Mouse (Mus musculus) left cerebral cortex, adult 11 months (tissue): ENCODE data around the gene Pola2.

ENCODE experiments used
- DNase-seq: peaks from one replicate; pipeline ENCODE4 v3.0.0; 2022; ENCODE audit warnings: low spot score

The Pola2 gene

DNA sequence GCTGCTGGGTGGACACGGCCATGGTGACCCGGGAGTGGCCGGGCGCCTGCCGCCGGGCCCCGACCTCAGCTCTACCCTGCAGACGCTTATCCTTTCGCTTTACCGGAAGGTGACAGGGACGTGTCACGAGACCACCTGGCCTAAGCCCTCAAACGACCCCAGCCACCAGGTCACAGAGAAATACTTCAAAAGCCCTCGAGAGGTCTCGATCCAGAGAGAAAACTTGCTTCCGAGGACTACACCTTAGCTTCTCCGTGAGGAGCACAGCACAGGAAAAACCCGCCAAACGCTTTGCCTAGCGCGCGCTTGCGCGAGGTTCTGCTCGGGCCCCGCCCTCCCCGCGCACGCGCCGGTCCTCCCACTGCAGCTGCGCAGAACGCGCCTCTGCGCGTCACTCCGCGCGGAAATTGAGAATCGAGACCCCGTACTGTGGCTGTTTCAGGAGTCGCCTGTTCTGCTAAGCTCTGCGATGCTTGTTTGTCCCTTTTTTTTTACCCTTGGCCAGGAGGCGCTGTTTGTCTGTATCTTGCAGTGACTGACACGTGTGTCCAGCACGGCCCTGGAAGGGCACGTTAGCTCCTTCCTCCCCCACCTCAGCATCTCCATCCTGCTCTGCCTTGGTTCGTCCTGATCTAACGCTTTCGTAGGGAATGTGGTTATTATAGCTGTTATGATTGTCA lies at the start of gene Pola2:
Gene Pola2 (minus strand): TSS at position 320 of the 680 bp plus-strand sequence.
- DNase-seq, result peak; percentile 66

DNA sequence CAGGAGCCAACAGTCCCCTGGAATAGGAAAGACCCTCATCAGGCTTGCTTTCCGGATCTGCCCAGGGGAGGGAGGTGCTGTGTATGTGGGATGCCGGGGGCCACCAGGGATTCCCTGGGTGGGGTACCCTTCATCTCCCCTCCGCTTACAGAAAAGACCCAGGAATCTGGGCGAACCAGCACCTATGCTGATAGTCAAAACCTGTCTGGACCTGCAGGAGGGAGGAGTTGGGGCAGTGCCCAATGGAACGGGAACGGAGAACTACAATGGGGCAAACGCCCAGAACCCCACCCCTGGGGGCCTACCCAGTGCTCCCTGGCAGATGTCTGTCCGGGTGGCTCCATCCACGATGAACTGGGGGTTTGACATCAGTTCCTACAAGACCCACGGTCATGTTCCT lies 49.7 kb upstream of the Pola2 start:
- DNase-seq, result no peak

DNA sequence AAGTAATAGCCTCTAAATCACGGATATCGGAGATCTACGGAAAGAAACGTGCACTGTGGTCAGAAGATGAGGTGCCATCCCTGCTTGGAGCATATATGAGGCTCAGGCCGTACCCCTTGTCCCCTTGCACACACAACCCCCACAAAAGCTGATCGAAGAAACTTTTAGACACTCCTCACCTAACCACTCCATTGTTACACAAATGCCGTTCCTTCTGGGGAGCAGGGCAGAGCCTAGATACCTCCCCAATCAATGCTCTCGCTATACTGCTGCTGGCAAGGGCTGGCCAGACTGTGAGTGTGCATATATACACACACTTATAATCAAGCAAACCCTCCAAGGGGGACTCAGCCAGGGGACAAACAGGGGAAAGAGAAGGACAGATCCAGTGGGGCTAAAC lies 45.1 kb upstream of the Pola2 start:
- DNase-seq, result no peak

DNA sequence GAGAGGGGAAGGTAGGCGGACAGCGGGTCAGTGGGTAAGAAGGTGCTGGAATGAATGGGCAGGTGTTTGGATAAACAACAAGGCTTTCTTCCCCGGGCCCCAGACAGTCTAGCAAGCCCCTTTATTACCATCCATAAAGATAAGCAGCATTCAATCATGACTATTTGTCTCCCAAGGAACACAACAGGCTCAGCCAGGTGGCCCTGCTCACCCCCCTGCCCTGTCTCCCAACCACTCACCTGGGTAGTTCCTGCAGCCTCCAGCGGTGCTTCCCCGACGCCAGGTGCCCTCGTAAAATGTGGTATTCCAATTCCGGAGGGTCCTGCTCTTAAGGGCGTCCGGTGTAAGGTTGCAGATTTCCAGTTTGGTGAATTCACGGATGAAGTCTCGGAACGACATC lies 43.0 kb upstream of the Pola2 start:
- DNase-seq, result no peak

DNA sequence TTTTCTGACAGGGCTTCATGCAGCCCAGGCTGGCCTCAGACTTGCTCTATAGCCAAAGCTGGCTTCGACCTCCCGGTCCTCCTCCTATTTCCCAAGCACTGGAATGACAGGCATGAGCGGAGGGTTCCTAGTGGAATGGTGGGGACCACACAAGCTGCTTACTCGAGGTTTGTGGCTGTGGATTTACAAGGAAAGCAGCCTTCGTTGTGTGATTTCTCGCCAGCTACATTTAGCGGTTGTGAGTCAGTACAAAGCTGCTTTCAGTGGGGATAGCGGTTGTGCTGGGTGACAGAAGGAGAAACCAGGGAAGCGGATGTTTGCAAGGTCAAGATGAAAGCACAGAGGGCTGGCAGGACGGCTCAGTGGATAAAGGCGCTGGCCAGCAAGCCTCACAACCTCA lies 41.5 kb upstream of the Pola2 start:
- DNase-seq, result no peak

DNA sequence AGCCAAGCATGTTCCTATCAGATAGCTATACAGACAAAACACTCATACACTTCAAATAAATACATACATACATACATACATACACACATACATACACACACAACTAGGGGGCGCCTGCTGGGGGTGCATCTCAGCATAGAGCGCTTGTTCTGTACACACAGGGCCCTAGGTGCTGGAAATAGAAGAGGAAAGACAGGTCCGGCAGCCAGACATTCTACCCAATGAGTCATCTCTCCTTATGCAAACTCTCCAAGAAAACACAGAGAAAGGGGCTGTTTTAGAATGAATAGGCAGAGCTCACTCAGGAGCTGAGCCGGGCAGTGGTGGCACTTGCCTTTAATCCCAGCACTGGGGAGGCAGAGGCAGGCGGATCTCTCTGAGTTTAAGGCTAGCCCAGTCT lies 36.0 kb upstream of the Pola2 start:
- no peak for DNase-seq

DNA sequence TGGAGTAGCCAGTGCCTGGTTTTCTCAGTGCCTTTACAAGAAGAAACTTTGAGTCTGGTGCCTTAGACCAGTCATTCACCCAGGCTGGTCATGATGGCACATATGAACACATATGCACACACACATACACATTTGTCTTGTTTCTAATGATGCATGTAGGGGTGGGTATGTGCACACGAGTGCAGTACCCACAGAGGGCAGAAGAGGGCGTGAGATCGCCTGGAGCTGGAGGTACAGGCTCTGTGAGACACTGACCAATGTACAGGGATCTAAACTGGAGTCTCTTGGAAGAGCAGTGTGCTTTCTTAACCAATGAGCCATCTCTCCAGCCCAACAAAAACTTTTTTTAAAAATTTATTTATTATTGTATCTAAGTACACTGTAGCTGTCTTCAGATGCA lies 34.2 kb upstream of the Pola2 start:
- DNase-seq, result no peak

DNA sequence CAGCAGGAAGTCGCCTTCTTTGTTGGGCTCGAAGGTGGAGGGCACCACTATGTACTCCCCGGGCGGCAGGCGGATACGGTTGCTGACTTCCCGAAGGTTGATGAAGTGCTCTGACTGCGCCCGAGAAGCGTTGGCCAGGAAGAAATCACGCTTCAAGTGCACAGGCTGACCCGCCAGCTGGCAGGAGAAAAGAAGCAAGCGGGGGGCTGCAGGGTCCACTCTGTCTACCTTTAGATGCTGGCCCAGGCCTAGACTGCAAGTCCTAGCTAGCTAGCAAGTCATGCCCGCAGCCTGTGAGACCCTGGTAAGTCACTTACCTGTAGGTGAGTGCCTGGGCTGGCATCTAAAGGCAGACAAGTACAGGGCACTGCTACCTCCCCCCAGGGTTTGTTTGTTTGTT lies 30.7 kb upstream of the Pola2 start:
- DNase-seq, result no peak

DNA sequence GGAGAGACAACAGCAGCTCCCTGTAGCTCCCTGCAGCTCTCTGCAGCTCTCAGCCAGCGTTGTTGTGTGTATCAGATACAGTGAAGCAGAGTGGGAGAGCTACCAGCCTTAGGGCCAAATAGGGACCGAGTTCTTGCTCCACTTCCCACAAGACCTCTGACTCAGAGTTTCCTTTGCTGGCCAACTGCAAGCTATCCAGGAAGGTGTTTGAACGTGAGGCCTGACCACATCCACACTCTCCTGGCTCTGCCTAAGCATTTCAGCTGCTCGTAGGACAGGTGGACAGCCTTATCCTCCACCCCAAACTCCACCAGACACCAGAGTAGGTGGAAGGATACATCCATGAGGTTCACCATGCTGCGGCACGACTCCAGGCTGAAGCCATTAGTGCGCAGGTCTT lies 28.0 kb upstream of the Pola2 start:
- DNase-seq, result no peak

DNA sequence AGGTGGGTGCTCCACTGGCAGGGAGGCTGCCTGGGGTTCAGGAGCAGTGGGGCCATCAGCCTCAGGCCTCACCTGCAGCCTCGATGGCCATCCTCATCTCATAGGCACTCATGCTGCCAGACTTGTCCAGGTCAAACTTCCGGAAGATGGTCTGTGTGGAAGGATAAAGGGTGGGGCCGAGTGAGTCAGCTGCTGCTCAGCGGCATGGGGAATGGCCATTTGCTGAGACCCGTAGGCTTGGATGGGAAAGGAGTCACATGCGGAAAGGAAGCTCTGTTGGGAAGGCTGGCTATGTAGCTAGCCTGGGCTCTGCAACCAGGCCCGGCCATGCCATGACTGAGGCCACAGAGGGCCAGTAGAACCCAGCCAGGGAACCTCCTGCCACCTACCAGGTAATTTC lies 27.5 kb upstream of the Pola2 start:
- DNase-seq, result no peak

DNA sequence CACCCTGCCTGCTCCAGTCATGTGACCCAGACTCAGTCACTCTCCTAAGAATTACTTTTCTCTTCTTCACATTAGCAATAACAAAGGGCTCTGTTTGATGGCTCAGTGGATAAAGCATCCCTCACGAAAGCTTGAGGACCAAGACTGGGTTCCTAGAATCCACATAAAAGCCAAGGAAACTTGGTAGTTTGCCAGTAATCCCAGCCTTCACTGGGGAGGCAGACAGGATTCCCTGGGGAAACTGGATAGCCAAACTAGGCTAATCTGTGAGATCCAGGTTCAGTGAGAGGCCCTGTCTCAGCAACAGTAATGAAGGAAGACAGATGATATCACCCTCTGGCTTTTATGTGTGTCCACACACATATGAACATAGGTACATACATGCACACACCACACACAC lies 26.9 kb upstream of the Pola2 start:
- no peak for DNase-seq

DNA sequence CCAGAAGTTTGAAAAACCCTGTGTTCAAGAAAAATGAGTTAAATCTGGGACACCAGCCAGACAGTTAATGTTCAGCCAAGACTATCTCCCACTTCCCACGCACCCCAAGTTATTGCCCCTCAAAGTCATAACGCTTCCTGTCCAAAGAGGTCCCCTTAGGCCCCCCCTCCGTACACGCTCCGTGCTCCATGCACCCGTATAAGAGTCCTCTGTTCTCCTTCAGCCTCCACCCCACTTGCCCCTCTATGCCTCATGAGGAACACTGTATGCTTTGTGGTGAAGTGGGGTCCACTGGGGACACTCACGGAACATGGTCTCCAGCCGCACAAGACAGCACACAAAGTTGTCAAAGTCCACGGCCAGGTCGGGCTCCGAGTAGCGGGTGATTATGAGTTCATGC lies 26.0 kb upstream of the Pola2 start:
- DNase-seq, result no peak

DNA sequence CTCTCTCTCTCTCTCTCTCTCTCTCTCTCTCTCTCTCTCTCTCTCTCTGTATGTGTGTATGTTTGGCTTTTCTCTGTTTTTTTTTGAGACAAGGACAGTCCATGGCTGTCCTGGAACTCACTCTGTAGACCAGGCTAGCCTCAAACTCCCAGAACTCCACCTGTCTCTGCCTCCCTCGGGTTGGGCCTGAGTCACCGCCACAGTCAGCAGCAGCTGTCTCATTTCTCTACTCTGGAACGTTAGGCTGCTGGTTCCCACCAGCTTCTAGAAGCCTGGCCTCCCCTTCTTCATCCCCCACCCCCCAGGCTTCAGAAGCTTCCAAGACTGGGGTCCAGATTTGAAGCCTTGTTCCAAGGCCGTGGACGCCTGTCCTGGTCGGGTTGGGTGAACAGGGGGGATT lies 25.6 kb upstream of the Pola2 start:
- DNase-seq, result no peak

DNA sequence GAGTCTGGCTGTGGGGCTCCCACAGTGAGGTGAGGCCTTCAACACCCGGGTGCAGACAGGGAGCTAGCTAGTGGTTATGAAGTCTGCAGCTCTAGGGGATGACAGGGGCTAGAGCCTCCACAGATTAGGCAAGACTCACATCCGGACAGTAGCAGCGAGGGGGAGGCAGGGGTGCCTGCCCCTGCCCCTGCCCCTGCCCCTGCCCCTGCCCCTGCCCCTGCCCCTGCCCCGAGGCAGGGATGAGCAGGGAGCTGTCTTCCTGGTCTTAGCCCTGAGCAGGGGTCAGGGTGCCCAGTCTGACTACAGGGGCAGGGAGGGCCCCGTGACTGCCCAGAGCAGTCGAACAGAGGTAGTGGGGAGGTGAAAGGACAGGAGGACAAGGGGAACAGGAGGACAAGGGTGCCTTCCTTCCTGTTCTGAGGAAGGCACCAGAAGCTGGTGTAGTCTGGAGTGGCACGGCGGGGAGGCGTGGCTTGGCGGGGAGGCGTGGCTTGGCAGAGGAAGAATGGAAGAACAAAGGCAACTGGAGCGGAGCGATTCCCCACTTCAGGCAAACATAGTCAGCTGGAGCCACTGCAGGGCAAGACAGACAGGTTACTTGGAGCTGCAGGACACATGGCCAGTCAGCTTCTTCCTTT lies 24.9 kb upstream of the Pola2 start:
- DNase-seq, result peak; percentile 26

DNA sequence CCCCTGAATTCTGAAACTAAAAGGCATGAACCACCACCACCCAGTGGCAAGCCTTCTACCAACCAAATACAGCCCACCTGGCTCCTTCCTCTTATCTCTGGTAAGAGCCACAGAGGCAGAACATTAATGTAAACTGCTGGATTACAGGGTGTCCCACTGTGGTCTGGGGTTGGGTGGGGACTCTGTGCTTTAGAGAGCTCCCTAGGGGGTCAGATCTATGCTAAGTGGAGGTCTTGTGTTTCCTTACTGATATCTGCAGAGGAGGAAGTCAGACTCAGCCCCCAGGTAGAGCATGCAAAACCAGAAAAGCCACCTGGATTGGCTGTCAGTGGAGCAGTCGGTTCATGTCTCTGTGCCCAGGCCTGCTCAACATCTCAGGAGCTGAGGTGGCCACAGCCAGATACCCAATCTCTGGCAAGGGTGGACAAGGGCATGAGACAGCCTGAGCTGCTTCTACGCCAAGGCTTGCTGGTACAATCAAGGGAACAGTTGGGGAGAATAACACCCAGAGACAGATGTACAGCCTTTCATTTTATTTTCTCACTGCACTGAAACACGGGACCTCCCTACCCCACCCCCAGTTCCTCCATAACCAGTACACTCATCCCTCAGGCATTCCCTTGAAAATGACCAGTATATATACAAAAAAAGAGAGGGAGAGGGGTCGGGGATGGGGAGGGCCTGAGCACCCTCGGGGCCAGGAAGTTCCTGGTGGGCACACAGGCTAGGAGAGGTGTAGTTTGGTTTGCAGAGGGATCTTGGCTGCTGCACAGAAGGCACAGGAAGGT lies 24.2 kb upstream of the Pola2 start:
- DNase-seq, result no peak

DNA sequence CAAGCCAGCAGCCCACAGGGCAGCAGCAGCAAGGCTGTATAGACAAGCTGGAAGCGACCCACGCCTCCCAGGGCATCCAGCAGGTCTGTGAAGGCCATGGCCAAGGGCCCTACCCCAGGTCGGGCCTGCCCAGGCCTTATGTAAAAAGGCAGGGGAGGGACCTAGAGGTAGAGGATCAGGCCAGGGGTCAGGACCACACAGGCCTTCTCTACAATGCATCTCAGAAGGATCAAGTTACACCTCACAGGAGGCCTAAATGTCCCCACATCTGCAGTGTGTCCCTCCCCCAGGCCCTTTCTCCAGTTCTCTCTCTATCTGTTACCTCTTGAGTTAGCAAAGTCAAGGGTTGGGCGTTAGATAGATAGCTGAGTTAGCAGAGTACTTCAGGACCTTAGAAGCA lies 22.0 kb upstream of the Pola2 start, which contains the start of gene Slc22a20:
Gene Slc22a20 (minus strand): TSS at position 101 of the 400 bp plus-strand sequence.
- no peak for DNase-seq

DNA sequence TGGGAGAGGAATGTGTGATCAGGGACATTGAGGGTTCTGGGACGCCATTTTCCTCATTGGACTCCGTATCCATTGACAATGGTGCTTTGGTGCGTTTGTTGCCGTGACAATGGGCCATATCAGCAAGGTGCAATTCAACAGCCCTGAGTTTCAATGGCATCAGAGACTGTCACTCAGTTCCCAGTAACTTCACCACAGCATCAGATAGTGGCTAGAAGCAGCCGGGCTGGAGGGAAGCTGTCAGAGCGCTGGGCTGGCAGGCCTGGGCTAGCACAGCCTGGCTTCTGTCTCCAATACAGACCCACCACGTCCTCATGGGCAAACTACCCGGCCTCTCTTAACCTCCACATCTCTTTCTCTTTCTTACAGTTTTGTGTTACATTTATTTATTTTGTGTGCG lies 16.5 kb upstream of the Pola2 start:
- no peak for DNase-seq

DNA sequence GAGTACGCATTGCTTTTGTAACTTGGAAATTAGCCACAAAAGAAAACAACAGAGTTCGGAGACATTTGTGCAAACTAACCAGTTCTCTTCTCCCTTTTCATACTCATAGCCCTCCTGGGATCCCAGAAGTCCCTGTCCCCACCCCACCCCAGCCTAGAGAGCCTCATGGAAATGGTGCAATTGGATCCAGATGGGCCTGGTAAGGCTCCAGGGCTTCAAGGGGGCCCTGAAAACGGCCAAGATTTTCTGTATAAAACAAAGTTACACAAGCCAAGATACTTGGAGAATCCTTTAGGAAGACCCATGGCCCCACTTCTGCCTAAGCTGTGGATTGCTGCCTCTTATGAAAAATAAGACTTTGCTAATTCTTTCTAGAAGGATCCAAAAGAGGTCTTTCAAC lies 13.7 kb upstream of the Pola2 start:
- DNase-seq, result no peak

DNA sequence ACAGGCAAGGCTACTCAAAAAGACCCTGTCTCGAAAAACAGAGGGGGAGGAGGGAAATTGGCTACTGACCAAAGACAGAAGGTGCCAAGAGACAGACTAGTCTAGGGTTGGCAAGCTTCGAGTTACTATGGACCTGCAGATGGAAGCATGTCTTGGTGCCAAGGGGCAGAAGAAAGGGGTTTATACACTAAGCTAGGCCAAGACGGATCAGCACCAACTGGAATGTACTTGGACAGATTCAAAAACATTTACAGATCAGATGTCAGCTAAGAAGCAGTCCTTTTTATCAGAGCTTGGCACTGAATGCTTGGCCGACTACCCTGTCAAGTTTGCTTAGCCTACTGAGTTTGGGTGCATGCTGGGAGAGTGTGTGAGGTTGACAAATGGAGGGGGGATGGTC lies 11.7 kb upstream of the Pola2 start:
- DNase-seq, result no peak

DNA sequence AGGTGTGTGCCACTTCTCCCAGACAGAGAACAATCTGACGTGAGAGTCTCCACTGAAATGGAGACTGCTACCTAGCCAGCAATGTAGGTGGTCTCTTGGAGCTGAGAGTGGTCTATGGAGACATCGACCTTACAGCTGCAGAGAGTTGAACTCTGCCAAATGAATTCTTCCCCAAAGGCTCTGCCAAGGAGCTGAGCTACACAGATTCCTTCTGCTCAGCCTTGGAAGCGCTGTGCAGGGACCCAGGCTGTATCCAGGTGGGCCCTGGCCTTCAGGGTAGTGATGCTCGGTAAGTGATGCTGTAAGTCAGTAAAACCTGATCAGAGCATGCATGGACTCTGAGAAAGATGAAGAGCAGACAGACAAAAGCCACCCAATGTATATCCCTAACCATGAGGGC lies 11.1 kb upstream of the Pola2 start:
- DNase-seq, result no peak

DNA sequence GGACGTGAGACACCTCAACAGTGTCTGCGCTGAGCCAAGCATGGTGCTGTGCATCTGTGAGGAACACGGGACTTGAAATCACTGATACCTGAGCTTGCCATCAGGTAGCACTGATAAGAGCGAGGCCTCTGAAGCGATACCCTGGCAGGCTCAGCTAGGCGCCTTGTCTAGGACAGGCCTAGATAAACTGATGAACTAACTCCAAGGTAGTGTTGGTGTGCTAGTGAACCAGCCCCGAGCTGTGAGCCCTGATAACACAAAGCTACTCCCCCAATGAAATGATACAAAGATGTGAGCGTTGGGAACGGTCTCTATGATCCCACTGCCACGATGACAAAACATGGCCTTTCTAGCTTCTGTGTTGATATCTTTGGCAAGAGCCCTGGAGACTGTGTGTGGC lies 3.7 kb upstream of the Pola2 start:
- no peak for DNase-seq

DNA sequence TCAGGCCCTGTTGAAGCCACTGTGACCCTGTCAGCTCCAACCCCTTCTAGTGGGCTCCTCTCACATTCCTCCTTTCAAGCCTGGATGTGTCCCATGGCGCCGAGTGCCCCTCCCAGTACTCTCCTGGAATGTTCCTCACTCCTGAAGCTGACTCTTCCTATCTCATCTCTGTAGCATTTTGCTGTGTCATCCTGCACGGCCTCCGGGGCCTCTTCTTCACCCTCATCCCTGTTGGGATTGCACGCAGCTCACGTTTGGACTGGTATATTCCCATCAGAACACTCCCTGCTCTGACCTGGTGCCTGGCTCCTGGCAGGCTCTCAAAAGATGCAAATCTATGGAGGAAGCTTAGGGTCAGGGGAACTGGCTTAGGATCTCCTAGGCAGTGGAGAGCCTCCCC lies 2.8 kb upstream of the Pola2 start:
- DNase-seq, result no peak

DNA sequence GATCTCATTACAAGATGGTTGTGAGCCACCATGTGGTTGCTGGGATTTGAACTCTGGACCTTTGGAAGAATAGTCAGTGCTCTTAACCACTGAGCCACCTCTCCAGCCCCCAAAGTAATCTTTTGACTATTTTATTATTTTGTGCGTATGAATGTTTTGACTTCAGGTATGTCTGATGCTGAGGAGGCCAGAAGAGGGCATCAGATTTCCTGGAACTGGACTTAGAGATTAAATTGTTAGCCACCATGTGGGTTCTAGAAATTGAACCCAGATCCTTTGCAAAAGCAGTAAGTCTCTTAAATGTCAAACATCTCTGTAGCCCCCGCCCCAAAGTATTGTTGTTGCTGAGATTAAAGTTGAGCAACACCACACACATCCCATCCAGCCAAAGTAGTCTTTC lies 1.9 kb upstream of the Pola2 start:
- DNase-seq, result no peak
